10 mouse cellular contexts compared by ENCODE assay signal in the genomic region with DNA sequence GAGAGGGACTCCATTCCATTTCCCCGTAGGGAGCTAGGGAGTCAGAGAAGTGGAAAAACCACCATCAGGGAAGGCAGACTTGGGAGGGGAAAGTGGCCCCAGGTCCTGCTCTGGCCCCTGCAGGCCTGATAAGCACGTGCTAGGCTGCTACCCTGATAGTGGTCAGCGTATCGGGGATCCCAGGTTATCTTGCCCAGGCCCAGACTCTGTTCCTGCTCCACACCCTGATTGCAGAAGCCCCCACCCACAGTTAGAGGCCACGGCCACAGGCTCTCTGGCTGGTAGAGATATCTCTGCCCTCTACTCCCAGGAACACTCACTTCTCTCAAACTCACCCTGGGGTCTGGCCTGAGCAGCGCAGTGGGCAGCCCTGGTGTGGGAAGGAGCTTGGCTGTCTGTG. TPM values are rescaled to one million over a fixed set of nuclear protein-coding genes. Genes with fewer than 3 reads are reported as not detected.
A peak's percentile ranks its signal among the peaks of the same experiment; 100 is the strongest.
DNase-seq lines count a peak whose midpoint lies in the region; ATAC-seq and TF ChIP-seq lines count a peak whose summit lies in the region.
"Had no signal": no experiment of that assay in that cellular context is flagged by ENCODE, and none has a peak within 500 bp of the region (broad histone marks: within the 10 kb centered on the region; RNA-seq: fewer than 3 reads in every experiment).

No protein-coding gene starts in this region.

- WGBS in forebrain, embryonic 10.5 days = 84% methylated on average over 6 of the region's 6 CpGs
- 86% methylated on average over 6 of the region's 6 CpGs for WGBS in forebrain, embryonic 11.5 days
- 87% methylated on average over 6 of the region's 6 CpGs for WGBS in hindbrain, embryonic 11.5 days

- H3K27ac ChIP-seq in forebrain, embryonic 10.5 days = peak overlapping the region; percentile 65
- H3K27ac ChIP-seq in forebrain, embryonic 11.5 days (ENCODE audit: low read depth, low read length) = no peak overlapping the region
- H3K27ac ChIP-seq in hindbrain, embryonic 11.5 days (ENCODE audit: low read depth, low read length) = no peak overlapping the region

- no peak for TF ChIP-seq CTCF in G1E (IDR thresholded peaks at IDR 0.05; ENCODE audit: low read depth, low read length)

- no peak overlapping the region for H3K4me3 ChIP-seq in forebrain, embryonic 10.5 days
- no peak overlapping the region for H3K4me3 ChIP-seq in forebrain, embryonic 11.5 days (ENCODE audit: low read depth, low read length)
- H3K4me3 ChIP-seq in G1E (ENCODE audit: low read depth, low read length) = peak overlapping the region; percentile 44; the same call in 1 of the 2 replicates
- H3K4me3 ChIP-seq in hindbrain, embryonic 11.5 days (ENCODE audit: low read depth, low read length) = no peak overlapping the region

- H3K4me1 ChIP-seq in forebrain, embryonic 10.5 days = no peaks in the 10 kb centered on the region; the same call in 1 of the 2 replicates
- no peaks in the 10 kb centered on the region for H3K4me1 ChIP-seq in forebrain, embryonic 11.5 days (replicated peaks; ENCODE audit: control insufficient read depth, insufficient read depth, low read length)
- peaks cover 95% of the 10 kb centered on the region for H3K4me1 ChIP-seq in G1E (ENCODE audit: insufficient read depth, low read depth, low read length)
- no peaks in the 10 kb centered on the region for H3K4me1 ChIP-seq in hindbrain, embryonic 11.5 days (replicated peaks; ENCODE audit: control insufficient read depth, insufficient read depth, low read length)

- peaks cover 37% of the 10 kb centered on the region for H3K36me3 ChIP-seq in forebrain, embryonic 10.5 days (replicated peaks)
- H3K36me3 ChIP-seq in forebrain, embryonic 11.5 days (ENCODE audit: control insufficient read depth, insufficient read depth, low read length) = peaks cover 3% of the 10 kb centered on the region; the same call in 1 of the 2 replicates
- H3K36me3 ChIP-seq in G1E (replicated peaks) = peaks cover 42% of the 10 kb centered on the region
- H3K36me3 ChIP-seq in hindbrain, embryonic 11.5 days (ENCODE audit: control insufficient read depth, insufficient read depth, low read length) = 0 out of 2 replicates have a peak, but pooled peaks cover 5% of the 10 kb centered on the region

- DNase-seq in forebrain, embryonic 10.5 days (ENCODE audit: extremely low spot score, low spot score) = no peak
- DNase-seq in forebrain, embryonic 11.5 days (ENCODE audit: low spot score) = no peak
- peak; percentile 62 for DNase-seq in G1E (ENCODE audit: low spot score)
- no peak for DNase-seq in right cerebral cortex, adult 2 months (ENCODE audit: low spot score in 2 of 2)
- DNase-seq in hindbrain, embryonic 11.5 days (ENCODE audit: low spot score) = no peak
- DNase-seq in layer of hippocampus, postnatal 10 days (ENCODE audit: low spot score in 2 of 2) = no peak
- DNase-seq: lung, postnatal 4 days had no signal

- no peak for ATAC-seq in forebrain, embryonic 11.5 days (replicated peaks; ENCODE audit: low FRiP score)
- peak; percentile 86 for ATAC-seq in G1E (ENCODE audit: extremely low read depth, insufficient number of reproducible peaks, low FRiP score, poor library complexity, severe bottlenecking)
- ATAC-seq in erythroid progenitor cell, adult 5-6 weeks (replicated peaks; ENCODE audit: low FRiP score, poor library complexity, severe bottlenecking) = peak; percentile 44
- peak; percentile 64 for ATAC-seq in megakaryocyte-erythroid progenitor cell, adult 5-6 weeks (replicated peaks; ENCODE audit: low FRiP score, low TSS enrichment, poor library complexity, severe bottlenecking)
- no peak for ATAC-seq in hindbrain, embryonic 11.5 days (ENCODE audit: low FRiP score)
- ATAC-seq: forebrain, embryonic 16.5 days had no signal

- no peak overlapping the region for H3K4me2 ChIP-seq in forebrain, embryonic 11.5 days (ENCODE audit: low read depth, low read length, severe bottlenecking)
- no peak overlapping the region for H3K4me2 ChIP-seq in hindbrain, embryonic 11.5 days (replicated peaks; ENCODE audit: low read depth, low read length)

- no peaks in the 10 kb centered on the region for H3K27me3 ChIP-seq in forebrain, embryonic 10.5 days (ENCODE audit: poor library complexity, severe bottlenecking)
- no peaks in the 10 kb centered on the region for H3K27me3 ChIP-seq in forebrain, embryonic 11.5 days (ENCODE audit: control insufficient read depth, insufficient read depth, low read length)
- H3K27me3 ChIP-seq in G1E (ENCODE audit: insufficient read depth, low read length) = no peaks in the 10 kb centered on the region
- H3K27me3 ChIP-seq in hindbrain, embryonic 11.5 days (ENCODE audit: control insufficient read depth, insufficient read depth, low read length) = no peaks in the 10 kb centered on the region

- no peaks in the 10 kb centered on the region for H3K9me3 ChIP-seq in forebrain, embryonic 10.5 days
- H3K9me3 ChIP-seq in forebrain, embryonic 11.5 days (ENCODE audit: control insufficient read depth, low read length) = no peaks in the 10 kb centered on the region
- no peaks in the 10 kb centered on the region for H3K9me3 ChIP-seq in G1E (replicated peaks)
- no peaks in the 10 kb centered on the region for H3K9me3 ChIP-seq in hindbrain, embryonic 11.5 days (ENCODE audit: control insufficient read depth, low read length)

- no peak overlapping the region for H3K9ac ChIP-seq in forebrain, embryonic 11.5 days (ENCODE audit: low read length)
- no peak overlapping the region for H3K9ac ChIP-seq in hindbrain, embryonic 11.5 days (ENCODE audit: low read depth, low read length)

RNA-seq across cellular contexts. Expression of gene Eral1, which starts 10.5 kb away (rescaled TPM):
- polyA plus RNA-seq in forebrain, embryonic 10.5 days (2016; fragmentation: Nextera tagmentation; extraction: Ambion mirVana) = 39.7 and 40.7 TPM in 2 replicates
- polyA plus RNA-seq in forebrain, embryonic 11.5 days (2014; fragmentation: Nextera tagmentation; extraction: Ambion mirVana) = 39.4 and 41.8 TPM in 2 replicates
- total RNA-seq in G1E (2014; fragmentation: Nextera tagmentation) (60.3 and 65.4 TPM in 2 replicates), G1E (2017) (35.0 and 35.7 TPM in 2 replicates)
- 5.0 and 8.7 TPM in 2 replicates for polyA plus RNA-seq in G1E (2012)
- 4.0 and 5.0 TPM in 2 replicates for total RNA-seq in erythroid progenitor cell, adult 5-6 weeks (2015; ENCODE audit: low replicate concordance)
- total RNA-seq in erythroid progenitor cell, adult 5-6 weeks (2017; ENCODE audit: low replicate concordance) = 3.6 and 6.7 TPM in 2 replicates
- 26.2 and 32.2 TPM in 2 replicates for total RNA-seq in megakaryocyte-erythroid progenitor cell, adult 5-6 weeks (2014; fragmentation: Nextera tagmentation)
- 34.9 and 36.6 TPM in 2 replicates for total RNA-seq in megakaryocyte-erythroid progenitor cell, adult 5-6 weeks (2017)
- polyA plus RNA-seq in hindbrain, embryonic 11.5 days (2014; fragmentation: Nextera tagmentation; extraction: Ambion mirVana) = 31.9 and 37.2 TPM in 2 replicates
- 10 to 100 TPM; 19.0 to 20.1 TPM for total RNA-seq in layer of hippocampus, postnatal 10 days (2021)

RNA-seq across cellular contexts. Expression of gene Fam222b, which starts 24.8 kb away (rescaled TPM):
- 24.2 and 24.6 TPM in 2 replicates for polyA plus RNA-seq in forebrain, embryonic 10.5 days (2016; fragmentation: Nextera tagmentation; extraction: Ambion mirVana)
- polyA plus RNA-seq in forebrain, embryonic 11.5 days (2014; fragmentation: Nextera tagmentation; extraction: Ambion mirVana) = 31.3 and 34.4 TPM in 2 replicates
- total RNA-seq in G1E (2014; fragmentation: Nextera tagmentation) (14.1 and 18.1 TPM in 2 replicates), G1E (2017) (1.5 and 1.9 TPM in 2 replicates)
- 28.9 and 30.3 TPM in 2 replicates for polyA plus RNA-seq in G1E (2012)
- 2.9 and 4.3 TPM in 2 replicates for total RNA-seq in erythroid progenitor cell, adult 5-6 weeks (2015; ENCODE audit: low replicate concordance)
- 0.45 and 1.5 TPM in 2 replicates for total RNA-seq in erythroid progenitor cell, adult 5-6 weeks (2017; ENCODE audit: low replicate concordance)
- total RNA-seq in megakaryocyte-erythroid progenitor cell, adult 5-6 weeks (2014; fragmentation: Nextera tagmentation) = 10.2 and 14.3 TPM in 2 replicates
- 1.8 and 3.9 TPM in 2 replicates for total RNA-seq in megakaryocyte-erythroid progenitor cell, adult 5-6 weeks (2017)
- 24.3 and 24.4 TPM in 2 replicates for polyA plus RNA-seq in hindbrain, embryonic 11.5 days (2014; fragmentation: Nextera tagmentation; extraction: Ambion mirVana)
- total RNA-seq in layer of hippocampus, postnatal 10 days (2021) = 10 to 100 TPM; 24.3 to 27.0 TPM

RNA-seq across cellular contexts. Expression of gene Flot2, which starts 31.9 kb away (rescaled TPM):
- 72.5 and 72.7 TPM in 2 replicates for polyA plus RNA-seq in forebrain, embryonic 10.5 days (2016; fragmentation: Nextera tagmentation; extraction: Ambion mirVana)
- polyA plus RNA-seq in forebrain, embryonic 11.5 days (2014; fragmentation: Nextera tagmentation; extraction: Ambion mirVana) = 71.2 and 74.2 TPM in 2 replicates
- total RNA-seq in G1E (2014; fragmentation: Nextera tagmentation) (18.0 and 19.4 TPM in 2 replicates), G1E (2017) (20.6 and 21.3 TPM in 2 replicates)
- 13.8 and 15.6 TPM in 2 replicates for polyA plus RNA-seq in G1E (2012)
- total RNA-seq in erythroid progenitor cell, adult 5-6 weeks (2015; ENCODE audit: low replicate concordance) = 15.1 and 24.7 TPM in 2 replicates
- 13.1 and 17.6 TPM in 2 replicates for total RNA-seq in erythroid progenitor cell, adult 5-6 weeks (2017; ENCODE audit: low replicate concordance)
- 19.2 and 19.7 TPM in 2 replicates for total RNA-seq in megakaryocyte-erythroid progenitor cell, adult 5-6 weeks (2014; fragmentation: Nextera tagmentation)
- total RNA-seq in megakaryocyte-erythroid progenitor cell, adult 5-6 weeks (2017) = 23.2 and 23.6 TPM in 2 replicates
- polyA plus RNA-seq in hindbrain, embryonic 11.5 days (2014; fragmentation: Nextera tagmentation; extraction: Ambion mirVana) = 56.3 and 60.0 TPM in 2 replicates
- 100 to 1,000 TPM; 143 to 145 TPM for total RNA-seq in layer of hippocampus, postnatal 10 days (2021)

RNA-seq across cellular contexts. Expression of gene Dhrs13, which starts 37.6 kb away (rescaled TPM):
- polyA plus RNA-seq in forebrain, embryonic 10.5 days (2016; fragmentation: Nextera tagmentation; extraction: Ambion mirVana) = 14.4 and 17.1 TPM in 2 replicates
- polyA plus RNA-seq in forebrain, embryonic 11.5 days (2014; fragmentation: Nextera tagmentation; extraction: Ambion mirVana) = 18.8 and 22.1 TPM in 2 replicates
- total RNA-seq in G1E (2014; fragmentation: Nextera tagmentation) = 7.2 and 11.0 TPM in 2 replicates
- total RNA-seq in G1E (2017) = 9.2 and 10.0 TPM in 2 replicates
- 6.9 and 7.9 TPM in 2 replicates for polyA plus RNA-seq in G1E (2012)
- 10.1 and 10.8 TPM in 2 replicates for total RNA-seq in erythroid progenitor cell, adult 5-6 weeks (2015; ENCODE audit: low replicate concordance)
- total RNA-seq in erythroid progenitor cell, adult 5-6 weeks (2017; ENCODE audit: low replicate concordance) = 7.1 and 10.8 TPM in 2 replicates
- total RNA-seq in megakaryocyte-erythroid progenitor cell, adult 5-6 weeks (2014; fragmentation: Nextera tagmentation) = 11.8 and 14.4 TPM in 2 replicates
- total RNA-seq in megakaryocyte-erythroid progenitor cell, adult 5-6 weeks (2017) = 9.7 and 14.2 TPM in 2 replicates
- 20.0 and 21.0 TPM in 2 replicates for polyA plus RNA-seq in hindbrain, embryonic 11.5 days (2014; fragmentation: Nextera tagmentation; extraction: Ambion mirVana)
- 10 to 100 TPM; 16.6 to 22.4 TPM for total RNA-seq in layer of hippocampus, postnatal 10 days (2021)

Comparison
In these comparisons a context has a peak if more than half of its experiments do, and no peak if none do; other contexts are left out.
1. ATAC-seq: peak in G1E (single experiment), erythroid progenitor cell, adult 5-6 weeks (single experiment) and megakaryocyte-erythroid progenitor cell, adult 5-6 weeks (single experiment); none in forebrain, embryonic 11.5 days (single experiment) and hindbrain, embryonic 11.5 days (single experiment).
2. RNA of gene Flot2, which starts 31.9 kb away (total RNA-seq): 143 to 145 TPM in layer of hippocampus, postnatal 10 days; 13.1 to 24.7 TPM in erythroid progenitor cell, adult 5-6 weeks, 19.2 to 23.6 TPM in megakaryocyte-erythroid progenitor cell, adult 5-6 weeks and 18.0 to 21.3 TPM in G1E; every median in the first group is over 4 times any median in the second.